Mouse (Mus musculus): Measurements from ENCODE around the gene Asic2.

The Asic2 gene

GRCm38 (mm10) chr11:81521881-81522280 lies 446.4 kb downstream of the Asic2 start:
- in situ Hi-C loops (cut with MboI, MseI): no loop called here

GRCm38 (mm10) chr11:81518001-81518955 lies 450.0 kb downstream of the Asic2 start:
- in situ Hi-C loops (cut with MboI, MseI): no loop called here

- in situ Hi-C loops (cut with MboI, MseI): no loop called here
Measured at GRCm38 (mm10) chr11:81515754-81516153, 452.5 kb downstream of the Asic2 start.

- in situ Hi-C loops (cut with MboI, MseI): no loop called here
Measured at GRCm38 (mm10) chr11:81512434-81512833, 455.8 kb downstream of the Asic2 start.

GRCm38 (mm10) chr11:81511401-81511800 lies 456.9 kb downstream of the Asic2 start:
- in situ Hi-C loops (cut with MboI, MseI): no loop called here

GRCm38 (mm10) chr11:81508385-81509233 lies 459.6 kb downstream of the Asic2 start:
- in situ Hi-C loops (cut with MboI, MseI): no loop called here

GRCm38 (mm10) chr11:81504791-81505430 lies 463.3 kb downstream of the Asic2 start:
- in situ Hi-C loops (cut with MboI, MseI): no loop called here

GRCm38 (mm10) chr11:81501473-81502246 lies 466.6 kb downstream of the Asic2 start:
- in situ Hi-C loops (cut with MboI, MseI): no loop called here

GRCm38 (mm10) chr11:81498990-81499389 lies 469.3 kb downstream of the Asic2 start:
- in situ Hi-C loops (cut with MboI, MseI): no loop called here

- in situ Hi-C loops (cut with MboI, MseI): no loop called here
Measured at GRCm38 (mm10) chr11:81497652-81498391, 470.4 kb downstream of the Asic2 start.

- in situ Hi-C loops (cut with MboI, MseI): no loop called here
Measured at GRCm38 (mm10) chr11:81496446-81496845, 471.8 kb downstream of the Asic2 start.

GRCm38 (mm10) chr11:81492351-81492750 lies 475.9 kb downstream of the Asic2 start:
- in situ Hi-C loops (cut with MboI, MseI): no loop called here

- in situ Hi-C loops (cut with MboI, MseI): no loop called here
Measured at GRCm38 (mm10) chr11:81489144-81489735, 479.0 kb downstream of the Asic2 start.

GRCm38 (mm10) chr11:81488681-81489080 lies 479.6 kb downstream of the Asic2 start:
- in situ Hi-C loops (cut with MboI, MseI): no loop called here

GRCm38 (mm10) chr11:81486265-81486940 lies 481.9 kb downstream of the Asic2 start:
- in situ Hi-C loops (cut with MboI, MseI): no loop called here

- in situ Hi-C loops (cut with MboI, MseI): no loop called here
Measured at GRCm38 (mm10) chr11:81481198-81481597, 487.1 kb downstream of the Asic2 start.

GRCm38 (mm10) chr11:81476231-81476630 lies 492.0 kb downstream of the Asic2 start:
- in situ Hi-C loops (cut with MboI, MseI): no loop called here

- in situ Hi-C loops (cut with MboI, MseI): no loop called here
Measured at GRCm38 (mm10) chr11:81474121-81474520, 494.1 kb downstream of the Asic2 start.

- in situ Hi-C loops (cut with MboI, MseI): no loop called here
Measured at GRCm38 (mm10) chr11:81462199-81462598, 506.1 kb downstream of the Asic2 start.

All from T-helper 17 cell (primary cell).